ENCODE assay signal across 9 mouse cellular contexts in genomic region chr6:97340211-97340791, GRCm38 (mm10).
DNase-seq lines count a peak whose midpoint lies in the region; ATAC-seq lines count a peak whose summit lies in the region.
"Had no signal": no experiment of that assay in that cellular context is flagged by ENCODE, and none has a peak within 500 bp of the region (broad histone marks: within the 10 kb centered on the region; RNA-seq: fewer than 3 reads in every experiment).

No protein-coding gene starts in this region.

- no peak overlapping the region for H3K4me2 ChIP-seq in hindbrain, embryonic 15.5 days

- 43% methylated on average over 17 of the region's 17 CpGs for WGBS in hindbrain, embryonic 15.5 days

- no peak overlapping the region for H3K27ac ChIP-seq in hindbrain, embryonic 15.5 days (replicated peaks)
- H3K27ac ChIP-seq: liver, embryonic 14.5 days had no signal

- H3K9ac ChIP-seq in hindbrain, embryonic 15.5 days = no peak overlapping the region
- H3K9ac ChIP-seq: liver, embryonic 14.5 days had no signal

- DNase-seq in frontal cortex, postnatal 10 days (ENCODE audit: low spot score in 2 of 2) = no peak
- peak; percentile 54 for DNase-seq in ZHBTc4 (ENCODE audit: low read depth, low spot score)
- DNase-seq in left cerebral cortex, postnatal 4 days = peak; percentile 32
- no peak for DNase-seq in adrenal gland, adult (ENCODE audit: inconsistent age in 2 of 2, low spot score in 1 of 2)
- no peak for DNase-seq in embryo, embryonic 10 days (ENCODE audit: low spot score)
- DNase-seq in adrenal gland, postnatal 14 days = no peak

- no peaks in the 10 kb centered on the region for H3K36me3 ChIP-seq in hindbrain, embryonic 15.5 days

- H3K27me3 ChIP-seq in hindbrain, embryonic 15.5 days = no peaks in the 10 kb centered on the region

- no peaks in the 10 kb centered on the region for H3K9me3 ChIP-seq in hindbrain, embryonic 15.5 days

- ATAC-seq in frontal cortex, adult (ENCODE audit: low TSS enrichment) = peak; percentile 74
- ATAC-seq in hindbrain, embryonic 15.5 days (ENCODE audit: low FRiP score, low read depth) = peak; percentile 48; the same call in 1 of the 2 replicates

- H3K4me1 ChIP-seq in hindbrain, embryonic 15.5 days (replicated peaks) = peaks cover 11% of the 10 kb centered on the region

- H3K4me3 ChIP-seq in hindbrain, embryonic 15.5 days = no peak overlapping the region

- intact Hi-C loops in left cerebral cortex, postnatal 4 days (cut with DNase I) = no loop called here

Comparison
In these comparisons a context has a peak if more than half of its experiments do, and no peak if none do; other contexts are left out.
1. DNase-seq: peak in ZHBTc4 (single experiment) and left cerebral cortex, postnatal 4 days (single experiment); none in frontal cortex, postnatal 10 days (0 of 2), adrenal gland, adult (0 of 2), embryo, embryonic 10 days (single experiment) and adrenal gland, postnatal 14 days (single experiment).